24 mouse cellular contexts compared by ENCODE assay signal in genomic region chr8:123382516-123382915, GRCm38 (mm10). TPM values are rescaled to one million over a fixed set of nuclear protein-coding genes. Genes with fewer than 3 reads are reported as not detected.
A peak's percentile ranks its signal among the peaks of the same experiment; 100 is the strongest.
DNase-seq lines count a peak whose midpoint lies in the region; ATAC-seq and TF ChIP-seq lines count a peak whose summit lies in the region.
"Had no signal": no experiment of that assay in that cellular context is flagged by ENCODE, and none has a peak within 500 bp of the region (broad histone marks: within the 10 kb centered on the region; RNA-seq: fewer than 3 reads in every experiment).

No protein-coding gene starts in this region.

- no peaks in the 10 kb centered on the region for H3K27me3 ChIP-seq in heart, adult 2 months (ENCODE audit: control insufficient read depth, insufficient read depth, low read length)
- H3K27me3 ChIP-seq: embryonic facial prominence, embryonic 12.5 days; forebrain, embryonic 12.5 days; Patski had no signal

- no peak overlapping the region for H3K9ac ChIP-seq in heart, adult 2 months (ENCODE audit: low read depth, low read length)
- H3K9ac ChIP-seq: embryonic facial prominence, embryonic 12.5 days; forebrain, embryonic 12.5 days had no signal

- no peaks in the 10 kb centered on the region for H3K36me3 ChIP-seq in heart, adult 2 months (ENCODE audit: control insufficient read depth, insufficient read depth, low read length)

- TF ChIP-seq EP300 in heart, adult 2 months (IDR thresholded peaks at IDR 0.05; ENCODE audit: insufficient read depth, low read depth, low read length), result no peak

- TF ChIP-seq CTCF in heart, adult 2 months (IDR thresholded peaks at IDR 0.05), result no peak
- TF ChIP-seq CTCF in lung, adult 2 months (IDR thresholded peaks at IDR 0.05; ENCODE audit: insufficient read depth, low read length), result no peak

- no peak overlapping the region for H3K4me3 ChIP-seq in heart, adult 2 months
- no peak overlapping the region for H3K4me3 ChIP-seq in lung, adult 2 months (replicated peaks; ENCODE audit: extremely low read depth, low read depth, low read length)
- H3K4me3 ChIP-seq: embryonic facial prominence, embryonic 10.5 days; embryonic facial prominence, embryonic 12.5 days; erythroblast, embryonic 14.5 days; forebrain, embryonic 10.5 days; forebrain, embryonic 12.5 days had no signal

- intact Hi-C loops in heart, adult 2 months (cut with DNase I), result no loop called here

- H3K79me2 ChIP-seq in heart, adult 2 months (replicated peaks; ENCODE audit: control insufficient read depth, insufficient read depth, low read length), result no peaks in the 10 kb centered on the region

- no peak for TF ChIP-seq POLR2A in heart, adult 2 months (IDR thresholded peaks at IDR 0.05; ENCODE audit: insufficient read depth, low read depth, low read length)
- no peak for TF ChIP-seq POLR2A in lung, adult 2 months (IDR thresholded peaks at IDR 0.05; ENCODE audit: borderline replicate concordance, extremely low read depth, low read depth, low read length)

- H3K4me1 ChIP-seq in heart, adult 2 months (ENCODE audit: control insufficient read depth, insufficient read depth, low read length), result no peaks in the 10 kb centered on the region
- H3K4me1 ChIP-seq in lung, adult 2 months (ENCODE audit: control insufficient read depth, insufficient read depth, low read length), result no peaks in the 10 kb centered on the region
- H3K4me1 ChIP-seq: embryonic facial prominence, embryonic 10.5 days; embryonic facial prominence, embryonic 12.5 days; forebrain, embryonic 10.5 days; forebrain, embryonic 12.5 days had no signal

- H3K27ac ChIP-seq in heart, adult 2 months, result no peak overlapping the region
- H3K27ac ChIP-seq: embryonic facial prominence, embryonic 10.5 days; embryonic facial prominence, embryonic 12.5 days; forebrain, embryonic 10.5 days; forebrain, embryonic 12.5 days had no signal

- ATAC-seq in erythroblast, adult 5-6 weeks (replicated peaks; ENCODE audit: low FRiP score, poor library complexity, severe bottlenecking), result no peak
- ATAC-seq: activated CD4-positive, CD25-positive, alpha-beta regulatory T cell, adult 4 months; forebrain, embryonic 14.5 days; forebrain, embryonic 16.5 days; Patski had no signal

- 57% methylated on average over 8 of the region's 8 CpGs for WGBS in heart, adult 2 months
- 72% methylated on average over 8 of the region's 8 CpGs for WGBS in lung, adult 2 months

- DNase-seq in heart, postnatal 4 days, result peak; percentile 36
- no peak for DNase-seq in heart, adult 2 months
- peak; percentile 8 for DNase-seq in lung, postnatal 25 days (ENCODE audit: low spot score)
- no peak for DNase-seq in lung, adult 2 months
- DNase-seq in MN1 (ENCODE audit: low spot score), result peak; percentile 88
- DNase-seq: adrenal gland, adult 8-10 months; adrenal gland, postnatal 14 days; adrenal gland, postnatal 36 days; cerebellum, adult 11-12 months; cerebellum, adult 2 months; cerebellum, adult 9-10 months; cerebellum, postnatal 10 days; cerebellum, postnatal 25 days had no signal

RNA-seq across cellular contexts. Expression of gene Tcf25, which starts 9.0 kb away (rescaled TPM):
- total RNA-seq in heart, postnatal 4 days (2021), result 100 to 1,000 TPM; 174 to 178 TPM
- 100 to 1,000 TPM; 125 to 134 TPM for total RNA-seq in heart, adult 2 months (2021)
- 137 and 147 TPM in 2 replicates for polyA plus RNA-seq in heart, adult 2 months (2012; rRNA removed)
- polyA plus RNA-seq in lung, adult 2 months (2012; rRNA removed), result 150 and 188 TPM in 2 replicates
- total RNA-seq in erythroblast, adult 5-6 weeks (2015; ENCODE audit: low replicate concordance), result 25.3 and 45.0 TPM in 2 replicates
- 19.5 and 29.4 TPM in 2 replicates for total RNA-seq in erythroblast, adult 5-6 weeks (2017; ENCODE audit: low replicate concordance)

RNA-seq across cellular contexts. Expression of gene Mc1r, which starts 24.4 kb away (rescaled TPM):
- total RNA-seq in heart, postnatal 4 days (2021), result not detected
- total RNA-seq in heart, adult 2 months (2021), result not detected
- polyA plus RNA-seq in heart, adult 2 months (2012; rRNA removed), result not detected in 2 replicates
- not detected in 2 replicates for polyA plus RNA-seq in lung, adult 2 months (2012; rRNA removed)
- total RNA-seq in erythroblast, adult 5-6 weeks (2015; ENCODE audit: low replicate concordance), result not detected in 2 replicates
- total RNA-seq in erythroblast, adult 5-6 weeks (2017; ENCODE audit: low replicate concordance), result not detected in 2 replicates
- total RNA-seq: adrenal gland, adult 18-20 months; adrenal gland, postnatal 14 days; adrenal gland, postnatal 36 days had no signal
- polyA plus RNA-seq: activated CD4-positive, CD25-positive, alpha-beta regulatory T cell, adult 4 months; embryonic facial prominence, embryonic 10.5 days had no signal

RNA-seq across cellular contexts. Expression of gene Tubb3, which starts 28.7 kb away (rescaled TPM):
- 1 to 10 TPM; 1.8 to 2.5 TPM for total RNA-seq in heart, postnatal 4 days (2021)
- total RNA-seq in heart, adult 2 months (2021), result under 1 TPM in 1 of 2 experiments, not detected in 1; 0.59 TPM
- polyA plus RNA-seq in heart, adult 2 months (2012; rRNA removed), result 4.6 and 6.2 TPM in 2 replicates
- 1.2 and 1.4 TPM in 2 replicates for polyA plus RNA-seq in lung, adult 2 months (2012; rRNA removed)
- total RNA-seq in erythroblast, adult 5-6 weeks (2015; ENCODE audit: low replicate concordance), result 3.8 TPM in 1 of 2 replicates, not detected in the other
- not detected in 2 replicates for total RNA-seq in erythroblast, adult 5-6 weeks (2017; ENCODE audit: low replicate concordance)

RNA-seq across cellular contexts. Expression of gene Def8, which starts 40.8 kb away (rescaled TPM):
- total RNA-seq in heart, postnatal 4 days (2021), result 10 to 100 TPM; 65.4 to 68.0 TPM
- total RNA-seq in heart, adult 2 months (2021), result 10 to 100 TPM; 56.4 to 63.4 TPM
- polyA plus RNA-seq in heart, adult 2 months (2012; rRNA removed), result 48.1 and 54.7 TPM in 2 replicates
- 23.0 and 30.9 TPM in 2 replicates for polyA plus RNA-seq in lung, adult 2 months (2012; rRNA removed)
- total RNA-seq in erythroblast, adult 5-6 weeks (2015; ENCODE audit: low replicate concordance), result 11.3 and 15.8 TPM in 2 replicates
- 12.8 and 16.5 TPM in 2 replicates for total RNA-seq in erythroblast, adult 5-6 weeks (2017; ENCODE audit: low replicate concordance)

RNA-seq across cellular contexts. Expression of gene Spire2, which starts 50.0 kb away (rescaled TPM):
- total RNA-seq in heart, postnatal 4 days (2021), result under 1 TPM; 0.38 to 0.61 TPM
- total RNA-seq in heart, adult 2 months (2021), result under 1 TPM; 0.11 to 0.26 TPM
- polyA plus RNA-seq in heart, adult 2 months (2012; rRNA removed), result 0.29 and 0.53 TPM in 2 replicates
- polyA plus RNA-seq in lung, adult 2 months (2012; rRNA removed), result 5.2 TPM in 2 replicates
- not detected in 2 replicates for total RNA-seq in erythroblast, adult 5-6 weeks (2015; ENCODE audit: low replicate concordance)
- total RNA-seq in erythroblast, adult 5-6 weeks (2017; ENCODE audit: low replicate concordance), result 0.09 TPM in 1 of 2 replicates, not detected in the other
- polyA plus RNA-seq: activated CD4-positive, CD25-positive, alpha-beta regulatory T cell, adult 4 months had no signal

Comparison
In these comparisons a context has a peak if more than half of its experiments do, and no peak if none do; other contexts are left out.
1. DNase-seq: peak in heart, postnatal 4 days (single experiment), lung, postnatal 25 days (single experiment) and MN1 (single experiment); none in heart, adult 2 months (0 of 2) and lung, adult 2 months (single experiment).